Mouse (Mus musculus) liver, postnatal 0 days (tissue): ENCODE measurements around the gene Fbxo44. TPM values are rescaled to one million over a fixed set of nuclear protein-coding genes. Genes with fewer than 3 reads are reported as not detected.

Experiments used
- ATAC-seq: fragments of 200-750 bp; cut with Nextera tagmentation; 2 replicates; pipeline ENCODE4 v1.8.0; 2017; ENCODE audit warnings: mild to moderate bottlenecking, moderate library complexity
- DNase-seq: peaks from one replicate; pipeline ENCODE4 v3.0.0-alpha.2; 2016
- H3K27ac ChIP-seq: fragments of 300-500 bp; sonication (generic); 2 replicates; pipeline ENCODE4 v1.5.1; 2014; ENCODE audit warnings: antibody characterized with exemption, moderate library complexity, mild to moderate bottlenecking, low read depth
- H3K27me3 ChIP-seq: fragments of 300-500 bp; sonication (generic); 2 replicates; pipeline ENCODE4 v1.6.1; 2014; ENCODE audit warnings: low read length, control low read depth, mixed read lengths; ENCODE audit not compliant: insufficient read depth
- H3K36me3 ChIP-seq: fragments of 300-500 bp; sonication (generic); replicated peaks from 2 replicates; pipeline ENCODE4 v1.6.1; 2014; ENCODE audit warnings: mild to moderate bottlenecking, control low read depth, low read length, moderate library complexity, mixed read lengths; ENCODE audit not compliant: insufficient read depth
- H3K4me1 ChIP-seq: fragments of 300-500 bp; sonication (generic); 2 replicates; pipeline ENCODE4 v1.6.1; 2014; ENCODE audit warnings: antibody characterized with exemption, mild to moderate bottlenecking, control low read depth; ENCODE audit not compliant: insufficient read depth
- H3K4me2 ChIP-seq: fragments of 300-500 bp; sonication (generic); 2 replicates; pipeline ENCODE4 v1.6.1; 2014; ENCODE audit warnings: low read depth, mild to moderate bottlenecking, low read length, moderate library complexity, mixed read lengths
- H3K4me3 ChIP-seq: fragments of 300-500 bp; sonication (generic); 2 replicates; pipeline ENCODE4 v1.5.1; 2014; ENCODE audit warnings: low read depth, low read length
- H3K9ac ChIP-seq: fragments of 300-500 bp; sonication (generic); replicated peaks from 2 replicates; pipeline ENCODE4 v1.6.1; 2014; ENCODE audit warnings: mild to moderate bottlenecking, moderate library complexity
- H3K9me3 ChIP-seq: fragments of 300-500 bp; sonication (generic); 2 replicates; pipeline ENCODE4 v1.6.1; 2016; ENCODE audit warnings: mild to moderate bottlenecking, control low read depth, low read length, mixed read lengths
- CTCF ChIP-seq: sonication (generic); IDR thresholded peaks from 2 replicates; pipeline ENCODE4 v1.5.1; 2016; ENCODE audit warnings: antibody characterized with exemption, low read depth
- EP300 ChIP-seq: IDR thresholded peaks from 2 replicates; pipeline ENCODE4 v1.6.1; 2016; ENCODE audit warnings: antibody characterized with exemption, low read depth, mild to moderate bottlenecking
- WGBS: fragments of 180-500 bp; shearing (Covaris S2); extraction: QIAGEN DNeasy Blood & Tissue Kit; methylation state at CpG from one replicate; pipeline ENCODE4 v1.1.7; 2014; ENCODE audit not compliant: insufficient replicate concordance; 5-methylcytosine and 5-hydroxymethylcytosine counted together
- polyA plus RNA-seq: library from polyadenylated mRNA; unstranded; fragments of >200 nt; fragmentation: Nextera tagmentation; extraction: Ambion mirVana; gene quantifications from 2 replicates; pipeline ENCODE4 v1.2.1, GENCODE M21; 2015

Gene Fbxo44
- polyA plus RNA-seq = 0.81 and 0.97 TPM in 2 replicates

DNA sequence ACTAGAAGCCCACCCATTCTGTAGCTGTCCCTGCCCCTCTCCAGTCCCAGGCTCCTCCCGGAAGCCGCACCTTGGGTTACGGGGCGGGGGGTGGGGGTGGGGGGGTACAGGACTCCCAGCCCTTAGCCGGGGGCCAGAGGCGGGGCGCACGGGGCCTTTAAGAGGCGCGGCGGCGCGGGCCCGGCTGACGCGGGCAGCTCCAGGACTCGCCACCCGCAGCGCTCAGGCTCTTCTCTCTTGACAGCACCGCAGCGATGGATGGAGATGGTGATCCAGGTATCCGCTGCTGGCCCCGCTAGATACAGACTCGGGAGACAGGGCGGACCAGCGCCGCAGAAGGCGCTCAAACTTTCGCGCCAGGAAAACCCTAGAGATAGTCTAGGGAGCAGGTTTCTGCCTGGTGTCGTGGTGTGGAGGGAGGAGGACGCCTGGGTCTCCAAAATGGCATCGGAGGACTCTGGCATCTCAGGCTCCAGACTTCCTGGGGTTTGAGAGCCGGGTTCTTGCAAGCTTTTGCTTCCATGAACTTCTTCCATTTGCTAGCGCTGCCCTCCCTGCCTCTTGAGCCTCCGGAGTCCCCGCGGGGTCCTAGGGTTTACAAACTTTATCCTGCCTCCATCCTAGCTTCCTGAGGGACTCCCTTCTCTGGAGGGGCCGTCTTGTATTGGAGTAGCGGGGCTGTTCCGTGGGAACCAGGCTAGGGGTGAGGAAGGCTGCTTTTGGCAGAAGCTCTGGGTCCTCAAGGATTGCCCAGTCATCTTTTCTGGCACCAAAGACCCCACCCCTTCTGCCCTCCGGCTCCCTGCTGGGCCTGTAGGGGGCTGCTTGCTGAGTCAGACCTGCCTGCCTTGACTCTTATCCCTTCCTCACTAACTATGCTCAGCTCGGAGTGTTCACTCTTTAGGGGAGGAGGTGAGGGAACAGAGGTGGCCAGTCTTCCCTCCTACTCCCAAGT lies at the start of gene Fbxo44, which contains the start of gene Fbxo2:
TSS of gene Fbxo44 (minus strand) at position 47 of the 955 bp plus-strand sequence.
TSS of gene Fbxo2 (plus strand) at position 186 of the 955 bp plus-strand sequence.
- Histone ChIP-seq H3K4me1 (peaks cover 18% of the 10 kb centered on the region), H3K27me3 (peaks cover 65% of the 10 kb centered on the region), H3K9me3 (no peaks in the 10 kb centered on the region), H3K4me3 (peak within 1 kb of the TSS; percentile 59), H3K27ac (peak within 1 kb of the TSS; percentile 44; the same call in 1 of the 2 replicates), H3K4me2 (peak within 1 kb of the TSS; percentile 98), H3K36me3 (no peaks in the 10 kb centered on the region), H3K9ac (peak within 1 kb of the TSS; percentile 71)
- DNase-seq = no peak
- WGBS = 1% methylated on average over 42 of the region's 43 CpGs
- peak; percentile 20 for ATAC-seq
- TF ChIP-seq EP300 (no peak), CTCF (no peak)

GRCm38 (mm10) chr4:148204873-148205232 lies 44.6 kb upstream of the Fbxo44 start:
- ATAC-seq = no peak
- H3K27me3 ChIP-seq = no peaks in the 10 kb centered on the region
- peak overlapping the region; percentile 38; the same call in 1 of the 2 replicates for H3K9ac ChIP-seq
- H3K27ac ChIP-seq = peak overlapping the region; percentile 87
- H3K9me3 ChIP-seq = no peaks in the 10 kb centered on the region
- no peak overlapping the region for H3K4me3 ChIP-seq
- peaks cover 7% of the 10 kb centered on the region for H3K4me1 ChIP-seq
- DNase-seq = no peak
- TF ChIP-seq EP300 (no peak), CTCF (no peak)
- no peaks in the 10 kb centered on the region for H3K36me3 ChIP-seq
- WGBS = 58% methylated on average over 6 of the region's 6 CpGs
- H3K4me2 ChIP-seq = peak overlapping the region; percentile 62

DNA sequence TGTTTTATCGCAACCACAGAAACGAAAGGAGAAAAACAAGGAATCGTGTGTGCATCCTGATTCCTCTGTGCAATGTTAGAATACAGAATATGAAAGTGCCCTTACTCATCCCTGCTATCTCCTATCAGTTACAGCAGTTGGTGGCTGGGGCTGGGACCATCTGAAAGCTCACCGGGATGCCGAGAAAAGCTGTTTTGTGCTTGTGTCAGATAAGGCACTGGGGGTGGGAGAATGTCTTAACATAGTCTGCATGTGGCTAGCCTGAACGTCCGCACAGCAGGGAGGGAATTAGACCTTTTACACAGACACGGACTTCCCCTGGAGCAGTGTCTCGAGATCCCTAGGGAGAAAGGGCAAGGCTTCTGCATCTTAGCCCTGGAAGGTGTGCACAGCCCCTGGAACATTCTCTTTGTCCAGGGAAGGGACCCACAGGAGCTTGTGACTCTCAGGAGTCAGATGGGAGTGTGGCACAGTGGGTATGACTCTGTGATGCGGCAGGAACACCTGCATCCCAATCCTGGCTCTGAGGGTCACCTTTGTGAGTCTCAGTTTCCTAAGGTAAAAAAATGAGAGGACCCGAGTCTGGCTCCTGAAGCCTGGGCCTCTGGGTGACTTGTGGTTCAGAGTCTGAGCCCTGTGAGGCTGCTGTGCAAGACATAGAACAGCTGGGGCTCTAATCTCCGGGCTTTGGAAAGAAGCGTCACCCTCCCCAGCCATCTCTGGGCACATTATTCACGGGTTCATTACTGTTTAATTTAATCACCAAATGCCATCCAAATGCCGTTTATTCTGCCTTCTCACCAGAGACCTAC lies 44.0 kb upstream of the Fbxo44 start:
- peak overlapping the region; percentile 62 for H3K4me2 ChIP-seq
- 50% methylated on average over 15 of the region's 15 CpGs for WGBS
- no peak for TF ChIP-seq CTCF
- peak; percentile 98 for TF ChIP-seq EP300
- peak; percentile 58 for DNase-seq
- peak; percentile 98 for ATAC-seq
- H3K4me3 ChIP-seq = peak overlapping the region; percentile 19; the same call in 1 of the 2 replicates
- H3K36me3 ChIP-seq = no peaks in the 10 kb centered on the region
- no peaks in the 10 kb centered on the region for H3K9me3 ChIP-seq
- peaks cover 7% of the 10 kb centered on the region for H3K4me1 ChIP-seq
- no peaks in the 10 kb centered on the region for H3K27me3 ChIP-seq
- peak overlapping the region; percentile 87 for H3K27ac ChIP-seq
- H3K9ac ChIP-seq = peak overlapping the region; percentile 55

DNA sequence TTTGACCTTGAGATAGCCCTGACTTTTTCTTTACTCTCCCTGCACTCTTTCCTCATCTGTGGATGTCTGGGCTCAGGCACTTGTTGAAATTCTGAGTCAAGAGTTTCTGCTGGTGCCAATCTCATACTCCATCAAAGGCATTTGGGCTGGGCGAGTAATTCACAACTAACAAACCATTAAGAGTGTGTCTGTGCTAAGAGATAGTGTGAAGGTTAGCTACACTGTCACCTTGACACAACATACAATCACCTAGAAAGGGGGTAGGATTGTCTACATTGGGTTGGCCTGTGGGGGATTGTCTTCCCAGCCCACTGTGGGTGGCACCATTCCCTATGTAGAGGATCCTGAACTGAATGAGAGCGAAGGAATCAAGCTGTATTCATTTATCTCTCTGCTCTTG lies 43.3 kb upstream of the Fbxo44 start:
- Histone ChIP-seq H3K4me3 (0 out of 2 replicates have a peak overlapping the region, but pooled peaks have one; percentile 19), H3K27ac (peak overlapping the region; percentile 87), H3K36me3 (no peaks in the 10 kb centered on the region), H3K4me2 (peak overlapping the region; percentile 62), H3K4me1 (peaks cover 7% of the 10 kb centered on the region), H3K27me3 (no peaks in the 10 kb centered on the region), H3K9ac (no peak overlapping the region), H3K9me3 (no peaks in the 10 kb centered on the region)
- WGBS = 62% methylated on average over 2 of the region's 2 CpGs
- ATAC-seq (peak; percentile 64), DNase-seq (no peak)
- no peak for TF ChIP-seq EP300
- no peak for TF ChIP-seq CTCF

DNA sequence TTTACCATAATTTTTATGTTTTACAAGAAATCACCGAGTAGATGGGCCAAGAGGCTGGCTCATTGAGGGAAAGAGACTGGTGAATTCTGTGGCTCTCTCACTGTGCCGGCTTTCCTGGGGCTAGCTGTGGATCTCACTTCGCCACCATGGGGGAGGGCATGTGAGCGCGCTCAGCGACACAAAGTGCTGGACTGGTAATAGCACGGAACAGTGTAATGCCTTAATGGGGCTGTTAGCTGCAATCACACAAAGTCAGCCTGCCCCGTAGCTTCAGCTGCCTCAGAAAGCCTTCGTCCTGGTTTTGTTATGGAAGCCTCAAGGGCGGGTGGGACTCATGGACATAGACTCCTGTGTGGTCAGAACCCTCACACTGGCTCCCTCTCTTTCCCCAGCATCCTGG lies 38.4 kb upstream of the Fbxo44 start:
- TF ChIP-seq CTCF = no peak
- TF ChIP-seq EP300 = no peak
- no peak overlapping the region for H3K4me3 ChIP-seq
- H3K36me3 ChIP-seq = no peaks in the 10 kb centered on the region
- peaks cover 8% of the 10 kb centered on the region; the same call in 1 of the 2 replicates for H3K4me1 ChIP-seq
- no peak overlapping the region for H3K27ac ChIP-seq
- 54% methylated on average over 10 of the region's 10 CpGs for WGBS
- no peaks in the 10 kb centered on the region for H3K27me3 ChIP-seq
- H3K4me2 ChIP-seq = no peak overlapping the region
- no peak overlapping the region for H3K9ac ChIP-seq
- DNase-seq = no peak
- H3K9me3 ChIP-seq = no peaks in the 10 kb centered on the region
- ATAC-seq = no peak

- peaks cover 3% of the 10 kb centered on the region; the same call in 1 of the 2 replicates for H3K4me1 ChIP-seq
- H3K36me3 ChIP-seq = no peaks in the 10 kb centered on the region
- ATAC-seq = no peak
- H3K27me3 ChIP-seq = 0 out of 2 replicates have a peak, but pooled peaks cover 3% of the 10 kb centered on the region
- H3K4me3 ChIP-seq = no peak overlapping the region
- H3K9me3 ChIP-seq = no peaks in the 10 kb centered on the region
- no peak overlapping the region for H3K9ac ChIP-seq
- H3K27ac ChIP-seq = no peak overlapping the region
- no peak overlapping the region for H3K4me2 ChIP-seq
- TF ChIP-seq CTCF (no peak), EP300 (no peak)
- no peak for DNase-seq
Observed at GRCm38 (mm10) chr4:148194400-148194799, 34.1 kb upstream of the Fbxo44 start.
